Mouse (Mus musculus) cortical plate, adult 2 months (tissue): ENCODE measurements around the gene Sephs2.

Experiments used
- CTCF ChIP-seq: fragments of 200-500 bp; IDR thresholded peaks from 2 replicates; pipeline ENCODE4 v1.5.1; 2011; ENCODE audit warnings: mild to moderate bottlenecking, control low read depth, low read length; ENCODE audit not compliant: insufficient read depth; ENCODE audit errors: extremely low read depth
- POLR2A ChIP-seq: fragments of 200-500 bp; IDR thresholded peaks from 2 replicates; pipeline ENCODE4 v1.6.1; 2011; ENCODE audit warnings: mild to moderate bottlenecking, low read length, control low read depth; ENCODE audit not compliant: insufficient read depth; ENCODE audit errors: extremely low read depth

DNA sequence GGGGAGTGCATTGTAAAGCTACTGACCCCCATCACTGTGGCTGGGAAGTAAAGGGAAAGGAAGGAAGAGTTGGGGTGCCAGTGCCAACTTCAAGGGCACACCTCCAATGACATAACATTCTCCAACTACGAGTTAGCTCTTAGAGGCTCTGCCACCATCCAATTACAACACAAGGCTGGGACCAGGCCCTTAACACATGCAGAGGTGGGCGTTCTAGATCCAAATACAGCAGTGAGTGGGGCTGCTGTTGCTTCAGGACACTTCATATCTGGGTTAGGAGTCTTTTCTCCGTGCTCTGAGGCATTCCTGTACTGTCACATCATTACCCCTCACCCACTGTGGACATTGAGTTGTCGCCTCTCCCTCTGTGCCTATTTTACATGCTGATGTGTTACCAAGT is 47.3 kb upstream of the Sephs2 start:
- TF ChIP-seq CTCF, result no peak
- TF ChIP-seq POLR2A, result no peak
